21 mouse cellular contexts compared by ENCODE assay signal in genomic region chrX:134427307-134427706, GRCm38 (mm10). TPM values are rescaled to one million over a fixed set of nuclear protein-coding genes. Genes with fewer than 3 reads are reported as not detected.
A peak's percentile ranks its signal among the peaks of the same experiment; 100 is the strongest.
DNase-seq lines count a peak whose midpoint lies in the region; ATAC-seq and TF ChIP-seq lines count a peak whose summit lies in the region.
"Had no signal": no experiment of that assay in that cellular context is flagged by ENCODE, and none has a peak within 500 bp of the region (broad histone marks: within the 10 kb centered on the region; RNA-seq: fewer than 3 reads in every experiment).

No protein-coding gene starts in this region.

- no peaks in the 10 kb centered on the region for H3K27me3 ChIP-seq in heart, postnatal 0 days (ENCODE audit: control insufficient read depth, insufficient read depth, low read length)
- H3K27me3 ChIP-seq in heart, embryonic 11.5 days (ENCODE audit: control insufficient read depth, insufficient read depth, low read length): no peaks in the 10 kb centered on the region
- H3K27me3 ChIP-seq in MEL (ENCODE audit: control insufficient read depth in 1 of 2, insufficient read depth in 2 of 2, low read length in 2 of 2): no peaks in the 10 kb centered on the region
- H3K27me3 ChIP-seq: heart, embryonic 12.5 days had no signal

- H3K4me2 ChIP-seq in heart, postnatal 0 days (ENCODE audit: low read depth, low read length): no peak overlapping the region
- no peak overlapping the region for H3K4me2 ChIP-seq in heart, embryonic 11.5 days
- H3K4me2 ChIP-seq: heart, embryonic 12.5 days had no signal

- no peaks in the 10 kb centered on the region for H3K4me1 ChIP-seq in heart, postnatal 0 days (ENCODE audit: control insufficient read depth, insufficient read depth)
- H3K4me1 ChIP-seq in heart, embryonic 11.5 days (ENCODE audit: control insufficient read depth, insufficient read depth, low read length): no peaks in the 10 kb centered on the region
- H3K4me1 ChIP-seq in MEL (ENCODE audit: control insufficient read depth in 1 of 2, insufficient read depth in 2 of 2, low read length in 2 of 2): peaks cover 0 to 7% of the 10 kb centered on the region in 2 experiments; a peak in 2 of 4 replicates
- H3K4me1 ChIP-seq: heart, embryonic 12.5 days had no signal

- intact Hi-C loops in left cerebral cortex, adult 2 months (cut with DNase I): no loop called here

- DNase-seq in heart, postnatal 0 days (ENCODE audit: low spot score): no peak
- no peak for DNase-seq in left cerebral cortex, adult 2 months (ENCODE audit: extremely low spot score in 1 of 2, low spot score in 2 of 2)
- DNase-seq in left cerebral cortex, adult 8-10 months (ENCODE audit: low spot score in 2 of 2): no peak
- DNase-seq in MEL (ENCODE audit: low read depth, low spot score) (no peak), ZHBTc4 (ENCODE audit: low read depth, low spot score) (peak; percentile 12)
- DNase-seq in embryo, embryonic 10 days (ENCODE audit: low spot score): no peak
- DNase-seq: adrenal gland, postnatal 10 days; cerebellum, adult 11-12 months; cerebellum, adult 9-10 months; cerebellum, postnatal 36 days; gastrocnemius, postnatal 10 days; heart, adult 2 months; heart, postnatal 36 days had no signal

- no peaks in the 10 kb centered on the region for H3K9me3 ChIP-seq in heart, postnatal 0 days (replicated peaks; ENCODE audit: control insufficient read depth, low read length)
- no peaks in the 10 kb centered on the region; the same call in 1 of the 2 replicates for H3K9me3 ChIP-seq in heart, embryonic 11.5 days (replicated peaks; ENCODE audit: control insufficient read depth, low read length)
- no peaks in the 10 kb centered on the region for H3K9me3 ChIP-seq in MEL (replicated peaks; ENCODE audit: insufficient read depth, low read length)
- H3K9me3 ChIP-seq: embryonic facial prominence, embryonic 10.5 days; heart, embryonic 12.5 days had no signal

- no peak for TF ChIP-seq POLR2A in MEL (IDR thresholded peaks at IDR 0.05; ENCODE audit: control insufficient read depth in 1 of 2, insufficient read depth in 1 of 2, low read depth in 1 of 2, low read length in 2 of 2, poor library complexity in 1 of 2)

- 67% methylated on average over 3 of the region's 3 CpGs for WGBS in heart, postnatal 0 days
- WGBS in heart, embryonic 11.5 days (ENCODE audit: insufficient replicate concordance): 56% methylated on average over 3 of the region's 3 CpGs

- no peaks in the 10 kb centered on the region for H3K79me2 ChIP-seq in MEL (ENCODE audit: control insufficient read depth, insufficient read depth, low read length, poor library complexity)

- H3K9ac ChIP-seq in heart, postnatal 0 days (replicated peaks; ENCODE audit: low read depth, low read length): no peak overlapping the region
- H3K9ac ChIP-seq in heart, embryonic 11.5 days (ENCODE audit: low read depth, low read length): no peak overlapping the region
- no peak overlapping the region for H3K9ac ChIP-seq in MEL (ENCODE audit: control insufficient read depth, low read depth, low read length, poor library complexity, severe bottlenecking)
- H3K9ac ChIP-seq: heart, embryonic 12.5 days had no signal

- TF ChIP-seq RAD21 in MEL (IDR thresholded peaks at IDR 0.05; ENCODE audit: low read depth, low read length): 0 out of 2 replicates have a peak, but pooled peaks have one; percentile 0

- peak; percentile 22; the same call in 1 of the 2 replicates for TF ChIP-seq CTCF in heart, postnatal 0 days (IDR thresholded peaks at IDR 0.05; ENCODE audit: low read depth)
- peak; percentile 32 for TF ChIP-seq CTCF in left cerebral cortex, adult 2 months (IDR thresholded peaks at IDR 0.05)
- no peak; a peak in 1 of 6 replicates for TF ChIP-seq CTCF in MEL (IDR thresholded peaks at IDR 0.05 in 2 of 3, conservative IDR thresholded peaks at IDR 0.05 in 1 of 3; ENCODE audit: control insufficient read depth in 1 of 3, insufficient read depth in 1 of 3, low read depth in 2 of 3, low read length in 3 of 3, poor library complexity in 1 of 3, severe bottlenecking in 1 of 3)

- ATAC-seq in heart, postnatal 0 days (ENCODE audit: insufficient read depth, low read depth): no peak
- no peak for ATAC-seq in heart, embryonic 11.5 days (replicated peaks; ENCODE audit: insufficient number of reproducible peaks, low FRiP score, low TSS enrichment)
- ATAC-seq: forebrain, embryonic 14.5 days had no signal

- no peak overlapping the region for H3K27ac ChIP-seq in heart, postnatal 0 days (ENCODE audit: low read depth)
- H3K27ac ChIP-seq in heart, embryonic 11.5 days (ENCODE audit: low read depth, low read length): no peak overlapping the region
- H3K27ac ChIP-seq in left cerebral cortex, adult 2 months: no peak overlapping the region
- no peak overlapping the region for H3K27ac ChIP-seq in MEL (ENCODE audit: control insufficient read depth, low read depth, low read length)
- H3K27ac ChIP-seq: embryonic facial prominence, embryonic 10.5 days; heart, adult 2 months had no signal

- H3K4me3 ChIP-seq in heart, postnatal 0 days (ENCODE audit: low read depth, low read length): no peak overlapping the region
- no peak overlapping the region for H3K4me3 ChIP-seq in heart, embryonic 11.5 days (ENCODE audit: low read depth, low read length)
- no peak overlapping the region for H3K4me3 ChIP-seq in left cerebral cortex, adult 2 months
- H3K4me3 ChIP-seq in MEL (ENCODE audit: control insufficient read depth in 1 of 2, insufficient read depth in 1 of 2, low read depth in 2 of 2, low read length in 2 of 2): no peak overlapping the region
- H3K4me3 ChIP-seq: embryonic facial prominence, embryonic 10.5 days; heart, adult 2 months; heart, embryonic 12.5 days had no signal

- no peaks in the 10 kb centered on the region for H3K36me3 ChIP-seq in heart, postnatal 0 days (replicated peaks; ENCODE audit: control insufficient read depth, insufficient read depth, low read length)
- H3K36me3 ChIP-seq in heart, embryonic 11.5 days (ENCODE audit: control insufficient read depth, insufficient read depth, low read length): no peaks in the 10 kb centered on the region
- H3K36me3 ChIP-seq in MEL (ENCODE audit: control insufficient read depth in 1 of 2, insufficient read depth in 2 of 2, low read length in 2 of 2): no peaks in the 10 kb centered on the region
- H3K36me3 ChIP-seq: embryonic facial prominence, embryonic 10.5 days; heart, embryonic 12.5 days had no signal

- TF ChIP-seq EP300 in heart, postnatal 0 days (IDR thresholded peaks at IDR 0.05; ENCODE audit: low read depth): no peak
- TF ChIP-seq EP300 in MEL (IDR thresholded peaks at IDR 0.05; ENCODE audit: low read depth in 1 of 2, low read length in 2 of 2): no peak

TF ChIP-seq in MEL, 35 proteins besides CTCF, POLR2A, EP300 and RAD21:
- TF ChIP-seq TCF12 (IDR thresholded peaks at IDR 0.05; ENCODE audit: low read depth, low read length): no peak
- peak; percentile 26 for TF ChIP-seq SMC3 (IDR thresholded peaks at IDR 0.05; ENCODE audit: low read depth, low read length)

RNA-seq across cellular contexts. Expression of gene Drp2, which starts 23.0 kb away (rescaled TPM):
- total RNA-seq in heart, postnatal 0 days (2014; rRNA removed; ENCODE audit: low replicate concordance): 0.04 and 1.4 TPM in 2 replicates
- polyA plus RNA-seq in heart, postnatal 0 days (2015; fragmentation: Nextera tagmentation; extraction: Ambion mirVana): 0.07 and 0.08 TPM in 2 replicates
- polyA plus RNA-seq in heart, embryonic 11.5 days (2014; fragmentation: Nextera tagmentation; extraction: Ambion mirVana): 0.59 and 0.93 TPM in 2 replicates
- total RNA-seq in left cerebral cortex, adult 2 months (2021): 10 to 100 TPM; 52.3 to 59.5 TPM
- 10 to 100 TPM; 42.3 to 53.0 (median 51.1) TPM for total RNA-seq in left cerebral cortex, adult 8-10 months (2022)
- total RNA-seq in MEL (2012; rRNA removed): 0.39 and 0.49 TPM in 2 replicates
- polyA plus RNA-seq in MEL (2012; ENCODE audit: insufficient read depth in 1 of 2, insufficient read length in 2 of 2, low read depth in 1 of 2, low replicate concordance in 2 of 2, missing spikeins in 1 of 2): 1 to 10 TPM in 1 of 2 experiments, not detected in 1; 1.6 TPM

RNA-seq across cellular contexts. Expression of gene Taf7l, which starts 49.0 kb away (rescaled TPM):
- total RNA-seq in heart, postnatal 0 days (2014; rRNA removed; ENCODE audit: low replicate concordance): not detected in 2 replicates
- not detected in 2 replicates for polyA plus RNA-seq in heart, postnatal 0 days (2015; fragmentation: Nextera tagmentation; extraction: Ambion mirVana)
- not detected in 2 replicates for polyA plus RNA-seq in heart, embryonic 11.5 days (2014; fragmentation: Nextera tagmentation; extraction: Ambion mirVana)
- under 1 TPM in 1 of 2 experiments, not detected in 1; 0.18 TPM for total RNA-seq in left cerebral cortex, adult 2 months (2021)
- total RNA-seq in left cerebral cortex, adult 8-10 months (2022): not detected
- not detected in 2 replicates for total RNA-seq in MEL (2012; rRNA removed)
- not detected for polyA plus RNA-seq in MEL (2012; ENCODE audit: insufficient read depth in 1 of 2, insufficient read length in 2 of 2, low read depth in 1 of 2, low replicate concordance in 2 of 2, missing spikeins in 1 of 2)
- total RNA-seq: adrenal gland, postnatal 10 days; adrenal gland, postnatal 4 days; gastrocnemius, postnatal 10 days; heart, adult 2 months; heart, postnatal 36 days had no signal
- polyA plus RNA-seq: embryonic facial prominence, embryonic 14.5 days; gonadal fat pad, adult 2 months; heart, adult 2 months; heart, embryonic 12.5 days; heart, embryonic 16.5 days had no signal

Comparison
In these comparisons a context has a peak if more than half of its experiments do, and no peak if none do; other contexts are left out.
1. CTCF ChIP-seq: peak in heart, postnatal 0 days (single experiment) and left cerebral cortex, adult 2 months (single experiment); none in MEL (0 of 3).
2. RNA of gene Drp2, which starts 23.0 kb away (total RNA-seq): 52.3 to 59.5 TPM in left cerebral cortex, adult 2 months and 42.3 to 53.0 TPM in left cerebral cortex, adult 8-10 months; 0.39 to 0.49 TPM in MEL and 0.04 to 1.4 TPM in heart, postnatal 0 days; every median in the first group is over 10 times any median in the second.